Mouse (Mus musculus) G1E (cell line): ENCODE data around the gene Rcsd1.

Source experiments
- CTCF ChIP-seq: IDR thresholded peaks from 2 replicates; pipeline ENCODE4 v1.5.1; 2012; ENCODE audit warnings: low read depth, low read length, inconsistent platforms, mixed read lengths
- TAL1 ChIP-seq: conservative IDR thresholded peaks from 2 replicates; pipeline ENCODE4 v1.6.1; 2012; ENCODE audit warnings: low read depth, low read length, inconsistent platforms, mixed read lengths

DNA sequence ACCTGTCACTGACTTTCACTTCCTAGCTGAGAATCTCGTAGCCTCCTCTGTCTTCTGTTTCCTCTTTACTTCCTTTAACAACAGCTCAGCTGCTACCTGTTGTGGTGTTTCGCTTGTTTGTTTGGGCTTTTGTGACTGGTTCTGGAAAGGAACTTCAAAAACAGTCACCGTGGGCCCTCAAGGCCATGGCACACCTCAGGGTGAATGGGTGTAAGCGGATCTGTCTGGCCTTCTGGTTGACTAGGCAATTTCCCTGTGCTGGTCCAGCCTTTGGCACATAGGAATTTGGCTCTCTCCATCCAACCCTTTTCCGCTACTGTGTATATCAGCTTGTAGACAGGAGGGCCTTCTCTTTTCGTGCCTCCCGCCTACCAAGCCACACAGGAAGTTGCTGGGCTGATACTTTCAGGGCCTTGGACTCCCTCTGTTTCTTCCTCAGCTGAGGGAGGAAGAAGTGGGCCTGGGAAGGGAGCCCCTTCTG, 3.6 kb downstream of the Rcsd1 start:
- TF ChIP-seq CTCF (no peak), TAL1 (no peak)
